Mouse (Mus musculus) MEL (cell line): Measurements from ENCODE around the gene Eif3a. TPM values are rescaled to one million over a fixed set of nuclear protein-coding genes. Genes with fewer than 3 reads are reported as not detected.

Source experiments
- DNase-seq: peaks from one replicate; pipeline ENCODE4 v3.0.0; 2011; ENCODE audit warnings: low read depth, low spot score
- H3K27ac ChIP-seq: 2 replicates; pipeline ENCODE4 v1.5.1; 2012; ENCODE audit warnings: low read depth, mild to moderate bottlenecking, control low read depth, low read length, moderate library complexity; ENCODE audit not compliant: control insufficient read depth
- H3K27me3 ChIP-seq, 2 experiments: fragments of 150-350 bp in 1 of 2; sonication (generic) in 1 of 2; 2 replicates each; pipeline ENCODE4 v1.6.1; 2012; ENCODE audit warnings: low read length in 2 of 2, mild to moderate bottlenecking in 2 of 2, improper control_type of control experiment in 1 of 2, moderate library complexity in 1 of 2; ENCODE audit not compliant: insufficient read depth in 2 of 2, control insufficient read depth in 1 of 2
- H3K36me3 ChIP-seq, 2 experiments: 2 replicates each; pipeline ENCODE4 v1.6.1; 2012 to 2014; ENCODE audit warnings: low read length in 2 of 2, improper control_type of control experiment in 1 of 2, inconsistent platforms in 1 of 2, mild to moderate bottlenecking in 1 of 2; ENCODE audit not compliant: insufficient read depth in 2 of 2, control insufficient read depth in 1 of 2
- H3K4me1 ChIP-seq, 2 experiments: fragments of 150-350 bp in 1 of 2; sonication (generic) in 1 of 2; 2 replicates each; pipeline ENCODE4 v1.6.1; 2012; ENCODE audit warnings: low read length in 2 of 2, improper control_type of control experiment in 1 of 2, mild to moderate bottlenecking in 1 of 2; ENCODE audit not compliant: insufficient read depth in 2 of 2, control insufficient read depth in 1 of 2
- H3K4me3 ChIP-seq, 2 experiments: fragments of 150-350 bp in 1 of 2; sonication (generic) in 1 of 2; 2 replicates each; pipeline ENCODE4 v1.5.1; 2012; ENCODE audit warnings: low read depth in 2 of 2, low read length in 2 of 2, mild to moderate bottlenecking in 2 of 2, moderate library complexity in 2 of 2, control low read depth in 1 of 2, improper control_type of control experiment in 1 of 2; ENCODE audit not compliant: control insufficient read depth in 1 of 2, insufficient read depth in 1 of 2
- H3K79me2 ChIP-seq: 2 replicates; pipeline ENCODE4 v1.6.1; 2012; ENCODE audit warnings: mild to moderate bottlenecking, low read length, moderate library complexity; ENCODE audit not compliant: control insufficient read depth, poor library complexity, insufficient read depth
- H3K9ac ChIP-seq: 2 replicates; pipeline ENCODE4 v1.6.1; 2012; ENCODE audit warnings: low read depth, mild to moderate bottlenecking, control low read depth, low read length, moderate library complexity; ENCODE audit not compliant: control insufficient read depth, poor library complexity, severe bottlenecking
- H3K9me3 ChIP-seq: fragments of 150-350 bp; sonication (generic); replicated peaks from 2 replicates; pipeline ENCODE4 v1.6.1; 2012; ENCODE audit warnings: mild to moderate bottlenecking, low read length, improper control_type of control experiment, moderate library complexity; ENCODE audit not compliant: insufficient read depth
- BHLHE40 ChIP-seq: IDR thresholded peaks from 2 replicates; pipeline ENCODE4 v1.6.1; 2012; ENCODE audit warnings: low read depth, mild to moderate bottlenecking, inconsistent platforms, low read length, improper control_type of control experiment, borderline replicate concordance
- CTCF ChIP-seq, 3 experiments: IDR thresholded peaks in 2 of 3; conservative IDR thresholded peaks in 1 of 3; 2 replicates each; pipeline ENCODE4 v1.5.1; 2011 to 2012; ENCODE audit warnings: low read length in 3 of 3, low read depth in 2 of 3, mild to moderate bottlenecking in 2 of 3, improper control_type of control experiment in 1 of 3, inconsistent platforms in 1 of 3, mixed read lengths in 1 of 3, moderate library complexity in 1 of 3; ENCODE audit not compliant: control insufficient read depth in 1 of 3, insufficient read depth in 1 of 3, poor library complexity in 1 of 3, severe bottlenecking in 1 of 3
- ELF1 ChIP-seq: IDR thresholded peaks from 2 replicates; pipeline ENCODE4 v1.6.1; 2014; ENCODE audit warnings: low read depth, mild to moderate bottlenecking, inconsistent platforms, low read length, improper control_type of control experiment, moderate library complexity
- EP300 ChIP-seq, 2 experiments: IDR thresholded peaks; 2 replicates each; pipeline ENCODE4 v1.6.1; 2011; ENCODE audit warnings: improper control_type of control experiment in 2 of 2, low read length in 2 of 2, low read depth in 1 of 2, mild to moderate bottlenecking in 1 of 2
- ETS1 ChIP-seq: IDR thresholded peaks from 2 replicates; pipeline ENCODE4 v1.6.1; 2012; ENCODE audit warnings: low read depth, mild to moderate bottlenecking, inconsistent platforms, low read length, improper control_type of control experiment, moderate library complexity
- GATA1 ChIP-seq: IDR thresholded peaks from 2 replicates; pipeline ENCODE4 v1.6.1; 2011; ENCODE audit warnings: low read depth, low read length, improper control_type of control experiment
- HCFC1 ChIP-seq: IDR thresholded peaks from 2 replicates; pipeline ENCODE4 v1.6.1; 2012; ENCODE audit warnings: low read depth, mild to moderate bottlenecking, inconsistent platforms, low read length, improper control_type of control experiment, moderate library complexity
- JUND ChIP-seq: IDR thresholded peaks from 2 replicates; pipeline ENCODE4 v1.6.1; 2011; ENCODE audit warnings: low read depth, mild to moderate bottlenecking, improper control_type of control experiment, low read length
- MAFK ChIP-seq: IDR thresholded peaks from 2 replicates; pipeline ENCODE4 v1.6.1; 2011; ENCODE audit warnings: low read depth, mild to moderate bottlenecking, low read length, improper control_type of control experiment, borderline replicate concordance
- MAZ ChIP-seq: IDR thresholded peaks from 2 replicates; pipeline ENCODE4 v1.6.1; 2012; ENCODE audit warnings: low read depth, mild to moderate bottlenecking, inconsistent platforms, low read length, improper control_type of control experiment
- MXI1 ChIP-seq: IDR thresholded peaks from 2 replicates; pipeline ENCODE4 v1.6.1; 2011; ENCODE audit warnings: mild to moderate bottlenecking, low read depth, low read length, improper control_type of control experiment
- MYC ChIP-seq: IDR thresholded peaks from 2 replicates; pipeline ENCODE4 v1.6.1; 2011; ENCODE audit warnings: low read depth, mild to moderate bottlenecking, low read length, improper control_type of control experiment, moderate library complexity
- NELFE ChIP-seq: IDR thresholded peaks from 2 replicates; pipeline ENCODE4 v1.6.1; 2011; ENCODE audit warnings: low read depth, low read length, improper control_type of control experiment
- NRF1 ChIP-seq: IDR thresholded peaks from 2 replicates; pipeline ENCODE4 v1.6.1; 2014; ENCODE audit warnings: low read depth, mild to moderate bottlenecking, inconsistent platforms, low read length, improper control_type of control experiment, moderate library complexity; ENCODE audit not compliant: poor library complexity, insufficient read depth, severe bottlenecking
- RAD21 ChIP-seq: IDR thresholded peaks from 2 replicates; pipeline ENCODE4 v1.6.1; 2011; ENCODE audit warnings: mild to moderate bottlenecking, low read depth, low read length, improper control_type of control experiment
- RCOR1 ChIP-seq: IDR thresholded peaks from 2 replicates; pipeline ENCODE4 v1.6.1; 2012; ENCODE audit warnings: low read depth, mild to moderate bottlenecking, inconsistent platforms, low read length, improper control_type of control experiment
- SIN3A ChIP-seq: IDR thresholded peaks from 2 replicates; pipeline ENCODE4 v1.6.1; 2012; ENCODE audit warnings: low read length, improper control_type of control experiment, inconsistent platforms
- TAL1 ChIP-seq: IDR thresholded peaks from 2 replicates; pipeline ENCODE4 v1.6.1; 2012; ENCODE audit warnings: mild to moderate bottlenecking, inconsistent platforms, low read length, moderate library complexity, mixed read lengths
- TBP ChIP-seq: IDR thresholded peaks from 2 replicates; pipeline ENCODE4 v1.8.0; 2011; ENCODE audit warnings: low read depth, low read length, improper control_type of control experiment
- TCF12 ChIP-seq: IDR thresholded peaks from 2 replicates; pipeline ENCODE4 v1.6.1; 2014; ENCODE audit warnings: low read depth, mild to moderate bottlenecking, inconsistent platforms, low read length, improper control_type of control experiment, moderate library complexity
- ZKSCAN1 ChIP-seq: IDR thresholded peaks from 2 replicates; pipeline ENCODE4 v1.6.1; 2012; ENCODE audit warnings: low read depth, mild to moderate bottlenecking, inconsistent platforms, low read length, improper control_type of control experiment, moderate library complexity
- ZNF384 ChIP-seq: IDR thresholded peaks from 2 replicates; pipeline ENCODE4 v1.6.1; 2012; ENCODE audit warnings: low read depth, mild to moderate bottlenecking, inconsistent platforms, low read length, improper control_type of control experiment
- polyA plus RNA-seq, 2 experiments: library from polyadenylated mRNA; stranded (reverse) in 1 of 2; unstranded in 1 of 2; fragments of >175 nt in 1 of 2; fragments of >200 nt in 1 of 2; gene quantifications; 2 replicates each; pipeline versions ENCODE4 v1.2.1 to v1.2.4; 2012; ENCODE audit warnings: low replicate concordance in 2 of 2, low read depth in 1 of 2; ENCODE audit not compliant: insufficient read length in 2 of 2, insufficient read depth in 1 of 2, missing spikeins in 1 of 2
- total RNA-seq: library from RNA; depleted of rRNA; stranded (reverse); fragments of 300-350 nt; gene quantifications from 2 replicates; pipeline ENCODE4 v1.2.3, GENCODE M21; 2012

Gene Eif3a
- total and polyA plus RNA-seq, 3 experiments = 331 to 914 (median 424) TPM

GRCm38 (mm10) chr19:60804903-60805302, 14.4 kb upstream of the Eif3a start:
- Histone ChIP-seq H3K27me3 (no peaks in the 10 kb centered on the region), H3K27ac (no peak overlapping the region), H3K4me1 (peaks cover 7 to 13% of the 10 kb centered on the region in 2 experiments; a peak in 3 of 4 replicates), H3K4me3 (no peak overlapping the region), H3K79me2 (no peaks in the 10 kb centered on the region), H3K9ac (no peak overlapping the region), H3K9me3 (no peaks in the 10 kb centered on the region), H3K36me3 (peaks cover 0 to 13% of the 10 kb centered on the region in 2 experiments; a peak in 2 of 4 replicates)
- DNase-seq = peak; percentile 61
- TF ChIP-seq MAFK (no peak), RAD21 (no peak), MAZ (no peak), CTCF (IDR thresholded peaks at IDR 0.05 in 2 of 3, conservative IDR thresholded peaks at IDR 0.05 in 1 of 3; ENCODE audit: control insufficient read depth in 1 of 3, insufficient read depth in 1 of 3, low read depth in 2 of 3, low read length in 3 of 3, poor library complexity in 1 of 3, severe bottlenecking in 1 of 3) (no peak), RCOR1 (peak; percentile 81), NELFE (no peak), SIN3A (no peak), GATA1 (0 out of 2 replicates have a peak, but pooled peaks have one; percentile 17), MYC (peak; percentile 35; the same call in 1 of the 2 replicates)

- H3K36me3 ChIP-seq = peaks cover 0 to 34% of the 10 kb centered on the region in 2 experiments; a peak in 2 of 4 replicates
- peak; percentile 57; the same call in 1 of the 2 replicates for TF ChIP-seq BHLHE40
- peak; percentile 99 for TF ChIP-seq TCF12
- TF ChIP-seq ELF1 = no peak
- peak; percentile 84 for TF ChIP-seq MAFK
- peak; percentile 69 for TF ChIP-seq ZNF384
- 0 out of 2 replicates have a peak, but pooled peaks have one; percentile 39 for TF ChIP-seq TBP
- TF ChIP-seq MAZ = peak; percentile 57; the same call in 1 of the 2 replicates
- TF ChIP-seq ZKSCAN1 = no peak
- TF ChIP-seq SIN3A = peak; percentile 96
- no peak for TF ChIP-seq NRF1
- TF ChIP-seq RCOR1 = peak; percentile 98
- peak; percentile 99 for TF ChIP-seq EP300 (IDR thresholded peaks at IDR 0.05; ENCODE audit: low read depth in 1 of 2, low read length in 2 of 2)
- peak; percentile 97 for TF ChIP-seq ETS1
- TF ChIP-seq TAL1 = peak; percentile 96
- peak; percentile 33; the same call in 1 of the 2 replicates for TF ChIP-seq JUND
- peak; percentile 76 for TF ChIP-seq MXI1
- peak; percentile 99 for TF ChIP-seq GATA1
- TF ChIP-seq MYC = 0 out of 2 replicates have a peak, but pooled peaks have one; percentile 21
- peak; percentile 40 for TF ChIP-seq HCFC1
- TF ChIP-seq CTCF (IDR thresholded peaks at IDR 0.05 in 2 of 3, conservative IDR thresholded peaks at IDR 0.05 in 1 of 3; ENCODE audit: control insufficient read depth in 1 of 3, insufficient read depth in 1 of 3, low read depth in 2 of 3, low read length in 3 of 3, poor library complexity in 1 of 3, severe bottlenecking in 1 of 3) = no peak
- H3K27ac ChIP-seq = peak overlapping the region; percentile 83
- H3K27me3 ChIP-seq = no peaks in the 10 kb centered on the region
- no peaks in the 10 kb centered on the region for H3K9me3 ChIP-seq
- H3K4me1 ChIP-seq = peaks cover 11 to 31% of the 10 kb centered on the region in 2 experiments
- H3K9ac ChIP-seq = peak overlapping the region; percentile 5; the same call in 1 of the 2 replicates
- H3K4me3 ChIP-seq = no peak overlapping the region
- DNase-seq = peak; percentile 96
- H3K79me2 ChIP-seq = no peaks in the 10 kb centered on the region
Observed at GRCm38 (mm10) chr19:60799867-60800569, 9.6 kb upstream of the Eif3a start.
